Mouse (Mus musculus): Measurements from ENCODE around the gene Sorl1.

The Sorl1 gene

DNA sequence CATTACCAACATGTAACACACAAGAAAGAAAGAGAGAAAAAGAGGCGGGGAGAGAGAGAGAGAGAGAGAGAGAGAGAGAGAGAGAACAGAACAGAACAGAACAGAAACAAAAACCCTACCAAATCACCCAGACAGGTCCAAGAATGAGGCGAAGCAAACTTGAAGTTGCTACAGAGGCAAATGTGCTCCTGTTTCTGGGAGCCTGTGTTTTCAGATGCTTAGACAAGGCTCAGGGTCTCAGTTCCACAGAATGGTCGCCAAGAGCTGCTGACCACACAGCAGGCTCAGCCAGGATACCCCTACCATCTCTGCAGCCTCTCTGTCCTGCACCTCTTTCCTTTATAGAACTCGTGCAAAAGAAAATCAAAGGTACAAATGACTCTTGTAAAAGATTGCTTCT is 205.9 kb downstream of the Sorl1 start:
- DNase-seq (ENCODE audit: low read depth) = no peak

- no peak for DNase-seq (ENCODE audit: low read depth)
Measured at GRCm38 (mm10) chr9:41915571-41915970, 208.5 kb downstream of the Sorl1 start.

Measured in naive thymus-derived CD4-positive, alpha-beta T cell, adult 2 months (primary cell).